Mouse (Mus musculus) hindbrain, embryonic 10.5 days (tissue): Measurements from ENCODE around the gene Stxbp6. TPM values are rescaled to one million over a fixed set of nuclear protein-coding genes. Genes with fewer than 3 reads are reported as not detected.
A peak's percentile ranks its signal among the peaks of the same experiment; 100 is the strongest.

Experiments
- DNase-seq: peaks from one replicate; pipeline ENCODE4 v3.0.0-alpha.2; 2017; ENCODE audit warnings: low spot score
- H3K27ac ChIP-seq: fragments of 300-500 bp; sonication (generic); 2 replicates; pipeline ENCODE4 v1.5.1; 2016; ENCODE audit warnings: mild to moderate bottlenecking, moderate library complexity
- H3K27me3 ChIP-seq: fragments of 300-500 bp; sonication (generic); 2 replicates; pipeline ENCODE4 v1.6.1; 2016; ENCODE audit warnings: mild to moderate bottlenecking; ENCODE audit not compliant: poor library complexity, insufficient read depth, severe bottlenecking
- H3K36me3 ChIP-seq: fragments of 300-500 bp; sonication (generic); 2 replicates; pipeline ENCODE4 v1.6.1; 2016; ENCODE audit warnings: mild to moderate bottlenecking, moderate library complexity
- H3K4me1 ChIP-seq: fragments of 300-500 bp; sonication (generic); replicated peaks from 2 replicates; pipeline ENCODE4 v1.6.1; 2016; ENCODE audit warnings: mild to moderate bottlenecking
- H3K4me3 ChIP-seq: fragments of 300-500 bp; sonication (generic); 2 replicates; pipeline ENCODE4 v1.5.1; 2016; ENCODE audit warnings: mild to moderate bottlenecking, moderate library complexity
- H3K9me3 ChIP-seq: fragments of 300-500 bp; sonication (generic); 2 replicates; pipeline ENCODE4 v1.6.1; 2016; ENCODE audit warnings: mild to moderate bottlenecking, moderate library complexity
- WGBS: fragments of 180-500 bp; shearing (Covaris S2); methylation state at CpG from one replicate; pipeline ENCODE4 v1.1.7; 2016; 5-methylcytosine and 5-hydroxymethylcytosine counted together
- polyA plus RNA-seq: library from polyadenylated mRNA; unstranded; fragments of >200 nt; fragmentation: Nextera tagmentation; extraction: Ambion mirVana; gene quantifications from 2 replicates; pipeline ENCODE4 v1.2.1, GENCODE M21; 2016

Gene Stxbp6
- polyA plus RNA-seq, 1 experiment from 2014 or later, result 14.9 TPM

- no peaks in the 10 kb centered on the region for H3K36me3 ChIP-seq
- 57% methylated on average over 3 of the region's 3 CpGs for WGBS
- H3K9me3 ChIP-seq, result no peaks in the 10 kb centered on the region
- H3K4me1 ChIP-seq, result peaks cover 37% of the 10 kb centered on the region
- no peak for DNase-seq
- peak overlapping the region; percentile 86 for H3K4me3 ChIP-seq
- peaks cover 8% of the 10 kb centered on the region; the same call in 1 of the 2 replicates for H3K27me3 ChIP-seq
- no peak overlapping the region for H3K27ac ChIP-seq
Observed at GRCm38 (mm10) chr12:45072185-45072584, 2.3 kb downstream of the Stxbp6 start.

- no peaks in the 10 kb centered on the region for H3K36me3 ChIP-seq
- H3K27ac ChIP-seq, result no peak overlapping the region
- H3K4me3 ChIP-seq, result no peak overlapping the region
- 0 out of 2 replicates have a peak, but pooled peaks cover under 1% of the 10 kb centered on the region for H3K27me3 ChIP-seq
- H3K9me3 ChIP-seq, result no peaks in the 10 kb centered on the region
- no peak for DNase-seq
- 55% methylated on average over 9 of the region's 9 CpGs for WGBS
- H3K4me1 ChIP-seq, result peaks cover 40% of the 10 kb centered on the region
Observed at GRCm38 (mm10) chr12:45070186-45070585, 4.3 kb downstream of the Stxbp6 start.

- Histone ChIP-seq H3K27ac (no peak overlapping the region), H3K4me1 (peaks cover 27% of the 10 kb centered on the region), H3K9me3 (no peaks in the 10 kb centered on the region), H3K27me3 (no peaks in the 10 kb centered on the region), H3K4me3 (no peak overlapping the region), H3K36me3 (no peaks in the 10 kb centered on the region)
- DNase-seq, result no peak
- WGBS, result 81% methylated on average over 6 of the region's 6 CpGs
Observed at GRCm38 (mm10) chr12:45068145-45068754, 6.3 kb downstream of the Stxbp6 start.

- H3K27ac ChIP-seq, result no peak overlapping the region
- WGBS, result 43% methylated on average over 3 of the region's 3 CpGs
Observed at GRCm38 (mm10) chr12:45067686-45068085, 6.8 kb downstream of the Stxbp6 start.

GRCm38 (mm10) chr12:45067047-45067685, 7.3 kb downstream of the Stxbp6 start:
- 38% methylated on average over 11 of the region's 11 CpGs for WGBS
- no peak for DNase-seq
- peaks cover 19% of the 10 kb centered on the region for H3K4me1 ChIP-seq
- no peak overlapping the region for H3K27ac ChIP-seq
- no peak overlapping the region for H3K4me3 ChIP-seq
- no peaks in the 10 kb centered on the region for H3K36me3 ChIP-seq
- H3K9me3 ChIP-seq, result no peaks in the 10 kb centered on the region
- H3K27me3 ChIP-seq, result no peaks in the 10 kb centered on the region

More at GRCm38 (mm10) chr12:45067686-45068085, 6.8 kb downstream of the Stxbp6 start:
- Histone ChIP-seq H3K36me3 (no peaks in the 10 kb centered on the region), H3K4me1 (peaks cover 22% of the 10 kb centered on the region), H3K9me3 (no peaks in the 10 kb centered on the region), H3K4me3 (no peak overlapping the region), H3K27me3 (no peaks in the 10 kb centered on the region)
- no peak for DNase-seq

- Histone ChIP-seq H3K27ac (no peak overlapping the region), H3K27me3 (no peaks in the 10 kb centered on the region), H3K36me3 (no peaks in the 10 kb centered on the region), H3K4me1 (peaks cover 14% of the 10 kb centered on the region), H3K9me3 (no peaks in the 10 kb centered on the region), H3K4me3 (no peak overlapping the region)
- DNase-seq, result no peak
- 78% methylated on average over 5 of the region's 5 CpGs for WGBS
Observed at GRCm38 (mm10) chr12:45063606-45064005, 10.9 kb downstream of the Stxbp6 start.

GRCm38 (mm10) chr12:45061336-45061735, 13.2 kb downstream of the Stxbp6 start:
- 80% methylated on average over 5 of the region's 5 CpGs for WGBS
- no peak overlapping the region for H3K4me3 ChIP-seq
- no peaks in the 10 kb centered on the region for H3K27me3 ChIP-seq
- H3K27ac ChIP-seq, result no peak overlapping the region
- DNase-seq, result no peak
- no peaks in the 10 kb centered on the region for H3K4me1 ChIP-seq
- H3K36me3 ChIP-seq, result no peaks in the 10 kb centered on the region
- no peaks in the 10 kb centered on the region for H3K9me3 ChIP-seq

- Histone ChIP-seq H3K9me3 (no peaks in the 10 kb centered on the region), H3K4me3 (no peak overlapping the region), H3K27me3 (no peaks in the 10 kb centered on the region), H3K4me1 (no peaks in the 10 kb centered on the region), H3K27ac (no peak overlapping the region), H3K36me3 (no peaks in the 10 kb centered on the region)
- WGBS, result 89% methylated on average over 6 of the region's 6 CpGs
- DNase-seq, result no peak
Observed at GRCm38 (mm10) chr12:45060804-45061203, 13.7 kb downstream of the Stxbp6 start.

GRCm38 (mm10) chr12:45058007-45058406, 16.5 kb downstream of the Stxbp6 start:
- Histone ChIP-seq H3K27me3 (no peaks in the 10 kb centered on the region), H3K4me1 (no peaks in the 10 kb centered on the region), H3K9me3 (no peaks in the 10 kb centered on the region), H3K27ac (no peak overlapping the region), H3K36me3 (no peaks in the 10 kb centered on the region), H3K4me3 (no peak overlapping the region)
- WGBS, result 89% methylated on average over 3 of the region's 3 CpGs
- DNase-seq, result no peak

GRCm38 (mm10) chr12:45056372-45056771, 18.1 kb downstream of the Stxbp6 start:
- H3K4me1 ChIP-seq, result no peaks in the 10 kb centered on the region
- H3K27me3 ChIP-seq, result no peaks in the 10 kb centered on the region
- 86% methylated on average over 3 of the region's 3 CpGs for WGBS
- no peak overlapping the region for H3K27ac ChIP-seq
- H3K4me3 ChIP-seq, result no peak overlapping the region
- H3K36me3 ChIP-seq, result no peaks in the 10 kb centered on the region
- DNase-seq, result no peak
- H3K9me3 ChIP-seq, result no peaks in the 10 kb centered on the region

GRCm38 (mm10) chr12:45053319-45053718, 21.2 kb downstream of the Stxbp6 start:
- no peaks in the 10 kb centered on the region for H3K27me3 ChIP-seq
- H3K36me3 ChIP-seq, result no peaks in the 10 kb centered on the region
- H3K27ac ChIP-seq, result no peak overlapping the region
- WGBS, result 90% methylated on average over 5 of the region's 5 CpGs
- no peak overlapping the region for H3K4me3 ChIP-seq
- DNase-seq, result no peak
- no peaks in the 10 kb centered on the region for H3K4me1 ChIP-seq
- H3K9me3 ChIP-seq, result no peaks in the 10 kb centered on the region

- H3K27me3 ChIP-seq, result no peaks in the 10 kb centered on the region
- H3K9me3 ChIP-seq, result no peaks in the 10 kb centered on the region
- H3K27ac ChIP-seq, result no peak overlapping the region
- H3K4me3 ChIP-seq, result no peak overlapping the region
- no peaks in the 10 kb centered on the region for H3K36me3 ChIP-seq
- H3K4me1 ChIP-seq, result no peaks in the 10 kb centered on the region
- no peak for DNase-seq
- WGBS, result 89% methylated on average over 5 of the region's 5 CpGs
Observed at GRCm38 (mm10) chr12:45052860-45053259, 21.6 kb downstream of the Stxbp6 start.

- H3K36me3 ChIP-seq, result no peaks in the 10 kb centered on the region
- H3K27me3 ChIP-seq, result no peaks in the 10 kb centered on the region
- no peaks in the 10 kb centered on the region for H3K9me3 ChIP-seq
- no peak overlapping the region for H3K27ac ChIP-seq
- no peaks in the 10 kb centered on the region for H3K4me1 ChIP-seq
- WGBS, result 78% methylated on average over 9 of the region's 9 CpGs
- H3K4me3 ChIP-seq, result no peak overlapping the region
- DNase-seq, result no peak
Observed at GRCm38 (mm10) chr12:45049894-45050293, 24.6 kb downstream of the Stxbp6 start.
